Mouse (Mus musculus) hematopoietic stem cell, adult 5-6 weeks (primary cell): ENCODE data around the gene Tle6. TPM values are rescaled to one million over a fixed set of nuclear protein-coding genes. Genes with fewer than 3 reads are reported as not detected.

Experiments used
- total RNA-seq: library from RNA; stranded (forward); fragments of 172-1452, 232-1000 nt; gene quantifications from 2 replicates; pipeline ENCODE4 v1.2.3, GENCODE M21; 2017

The Tle6 gene
- total RNA-seq, 1 experiment from 2014 or later: 47.4 TPM

Other genes with a start within 250 kb of the Tle6 start
- 10.4 and 16.9 TPM in 2 replicates for gene Mfsd12, start 243.6 kb downstream of the Tle6 start, total RNA-seq
- gene 4930404N11Rik, start 235.3 kb downstream of the Tle6 start, total RNA-seq: 1.1 and 3.3 TPM in 2 replicates
- gene Fzr1, start 222.6 kb downstream of the Tle6 start, total RNA-seq: 11.6 and 17.2 TPM in 2 replicates
- 13.2 and 15.3 TPM in 2 replicates for gene Dohh, start 216.6 kb downstream of the Tle6 start, total RNA-seq
- gene Gm48551, start 216.6 kb downstream of the Tle6 start, total RNA-seq: 6.9 TPM in 1 of 2 replicates, not detected in the other
- not detected in 2 replicates for gene Gm48552, start 212.1 kb downstream of the Tle6 start, total RNA-seq
- 17.4 and 20.4 TPM in 2 replicates for gene Smim24, start 208.0 kb downstream of the Tle6 start, total RNA-seq
- gene Nfic, start 145.4 kb downstream of the Tle6 start, total RNA-seq: 10.8 and 12.1 TPM in 2 replicates
- gene Celf5, start 118.4 kb downstream of the Tle6 start, total RNA-seq: 0.60 TPM in 1 of 2 replicates, not detected in the other
- 39.1 and 41.4 TPM in 2 replicates for gene Ncln, start 104.7 kb downstream of the Tle6 start, total RNA-seq
- gene S1pr4, start 100.9 kb downstream of the Tle6 start, total RNA-seq: 14.0 and 21.4 TPM in 2 replicates
- gene Gna15, start 76.8 kb downstream of the Tle6 start, total RNA-seq: 25.3 and 40.2 TPM in 2 replicates
- gene Gna11, start 55.9 kb downstream of the Tle6 start, total RNA-seq: 5.6 and 5.8 TPM in 2 replicates
- 204 and 238 TPM in 2 replicates for gene Aes, start 41.6 kb downstream of the Tle6 start, total RNA-seq
- 11.2 and 11.8 TPM in 2 replicates for gene Tle2, start 26.5 kb downstream of the Tle6 start, total RNA-seq
- 2.9 and 3.5 TPM in 2 replicates for gene BC025920, start 5.2 kb upstream of the Tle6 start, total RNA-seq
- gene Sirt6, start 26.7 kb upstream of the Tle6 start, total RNA-seq: 2.8 and 3.1 TPM in 2 replicates
- 3.5 and 8.1 TPM in 2 replicates for gene Ankrd24, start 27.5 kb upstream of the Tle6 start, total RNA-seq
- gene Gm10778, start 48.0 kb upstream of the Tle6 start, total RNA-seq: 5.6 and 9.9 TPM in 2 replicates
- gene Zfp433, start 103.8 kb upstream of the Tle6 start, total RNA-seq: 15.7 and 22.4 TPM in 2 replicates
- 0.30 and 5.7 TPM in 2 replicates for gene Gm3055, start 170.1 kb upstream of the Tle6 start, total RNA-seq
- gene Gm4767, start 211.1 kb upstream of the Tle6 start, total RNA-seq: 2.4 TPM in 1 of 2 replicates, not detected in the other